Mouse (Mus musculus): ENCODE results near the gene Crybg3.

The Crybg3 gene

DNA sequence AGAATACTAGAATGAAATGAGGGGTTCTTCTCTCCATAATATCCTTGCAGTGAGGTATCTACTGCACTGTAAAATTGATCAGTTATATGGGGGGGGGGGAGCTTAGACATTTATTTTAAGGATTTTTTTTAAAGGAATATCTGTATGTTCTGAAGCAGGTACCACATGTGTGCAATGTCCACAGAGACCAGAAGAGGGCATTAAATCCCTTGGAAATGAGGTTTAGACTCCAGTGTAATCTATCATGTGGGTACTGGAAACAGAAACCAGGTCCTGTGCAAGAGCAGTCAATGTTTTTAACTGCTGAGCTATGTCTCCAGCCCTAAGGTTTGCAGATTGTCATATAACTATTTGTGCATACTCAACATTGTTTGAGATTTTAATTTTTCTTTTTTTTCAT lies 151.7 kb downstream of the Crybg3 start:
- DNase-seq (ENCODE audit: low spot score), result no peak

DNA sequence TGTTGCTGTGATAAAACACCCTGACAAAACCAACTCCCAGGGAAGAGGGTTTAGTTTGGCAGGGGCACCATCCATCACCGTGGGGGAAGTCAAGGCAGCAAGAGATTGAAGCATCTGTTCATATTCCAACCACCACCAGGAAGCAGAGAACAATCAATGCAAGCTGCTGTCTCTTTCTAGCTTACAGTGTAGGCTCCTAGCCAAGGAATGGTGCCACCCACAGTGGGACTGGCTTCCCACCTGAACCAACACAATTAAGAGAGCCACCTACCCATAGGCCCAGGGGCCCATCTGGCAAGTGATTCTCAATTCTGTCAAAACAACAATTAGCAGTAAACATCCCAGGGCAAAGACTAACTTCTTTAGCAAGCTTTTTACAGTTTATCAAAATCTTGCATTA lies 152.6 kb downstream of the Crybg3 start:
- no peak for DNase-seq (ENCODE audit: low spot score)

DNA sequence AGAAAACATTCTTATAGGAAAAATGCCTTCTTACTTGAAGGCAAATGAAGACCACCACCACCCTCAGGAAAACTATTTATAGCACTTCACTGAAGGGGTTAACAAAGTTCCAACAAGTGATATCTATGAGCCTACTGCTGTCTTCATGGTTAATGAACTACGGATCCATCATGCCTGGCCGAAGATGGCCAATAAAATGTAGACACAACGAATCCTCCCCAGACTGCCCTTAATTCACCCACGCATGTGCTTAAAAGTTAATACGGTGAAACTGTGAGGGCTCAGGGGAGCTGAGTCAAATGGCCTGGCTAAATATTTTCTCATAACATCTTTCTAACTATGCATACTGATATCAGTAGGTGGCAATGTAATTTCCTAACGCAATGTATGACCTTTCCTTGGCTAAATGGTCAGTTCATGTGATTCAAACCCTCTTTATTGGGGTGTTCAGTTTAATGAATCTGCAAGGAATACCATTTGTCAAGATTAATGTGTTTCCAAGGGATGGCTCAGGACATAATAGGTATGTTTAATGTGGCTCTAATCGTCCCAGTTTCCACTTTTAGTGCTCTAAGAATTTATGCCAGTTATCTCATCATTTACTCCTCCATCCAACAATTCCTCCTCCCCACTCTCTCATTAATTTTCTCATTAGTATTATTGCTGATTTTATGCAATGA lies 155.8 kb downstream of the Crybg3 start:
- no peak for DNase-seq (ENCODE audit: low spot score)
